Mouse (Mus musculus) ovary, postnatal 14 days (tissue): ENCODE results near the gene Magix.

Experiments
- DNase-seq: peaks from one replicate; pipeline ENCODE4 v3.0.0; 2022; ENCODE audit warnings: low spot score

Gene Magix

DNA sequence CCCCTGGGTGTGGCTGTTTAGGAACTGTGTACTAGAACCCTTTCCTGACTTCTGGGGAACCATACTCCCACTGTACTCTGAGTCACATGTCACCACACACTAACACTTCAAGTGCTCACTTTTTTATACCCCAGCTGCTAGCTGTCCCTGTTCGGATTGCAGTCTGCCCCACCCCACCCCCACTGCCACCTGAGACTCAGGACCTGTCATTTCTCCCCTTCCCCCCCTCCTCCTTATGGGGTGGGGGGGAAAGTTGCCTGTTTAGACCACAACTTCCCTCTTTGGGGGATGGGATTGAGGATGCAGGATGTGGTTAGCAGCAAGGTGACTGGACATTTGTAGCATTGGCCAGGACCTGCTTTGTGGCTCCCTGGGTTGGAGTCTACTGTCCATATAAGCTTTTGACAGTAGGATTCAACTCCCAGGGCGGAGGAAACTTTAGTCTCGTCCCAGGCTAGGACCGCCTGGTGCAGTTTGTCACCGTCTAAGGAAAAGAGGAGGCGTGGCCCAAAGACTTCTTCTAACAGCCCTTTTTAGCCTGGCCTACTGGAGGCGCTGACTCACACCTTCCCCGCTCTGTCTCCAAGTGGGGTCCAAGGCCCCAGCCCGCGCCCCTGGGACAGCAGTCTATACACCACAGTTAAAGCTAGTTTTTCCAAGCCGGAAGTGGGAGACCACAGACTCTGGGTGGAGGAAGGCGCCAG lies 7.3 kb downstream of the Magix start:
- DNase-seq = no peak

GRCm38 (mm10) chrX:7672739-7673138 lies 8.3 kb downstream of the Magix start:
- no peak for DNase-seq

DNA sequence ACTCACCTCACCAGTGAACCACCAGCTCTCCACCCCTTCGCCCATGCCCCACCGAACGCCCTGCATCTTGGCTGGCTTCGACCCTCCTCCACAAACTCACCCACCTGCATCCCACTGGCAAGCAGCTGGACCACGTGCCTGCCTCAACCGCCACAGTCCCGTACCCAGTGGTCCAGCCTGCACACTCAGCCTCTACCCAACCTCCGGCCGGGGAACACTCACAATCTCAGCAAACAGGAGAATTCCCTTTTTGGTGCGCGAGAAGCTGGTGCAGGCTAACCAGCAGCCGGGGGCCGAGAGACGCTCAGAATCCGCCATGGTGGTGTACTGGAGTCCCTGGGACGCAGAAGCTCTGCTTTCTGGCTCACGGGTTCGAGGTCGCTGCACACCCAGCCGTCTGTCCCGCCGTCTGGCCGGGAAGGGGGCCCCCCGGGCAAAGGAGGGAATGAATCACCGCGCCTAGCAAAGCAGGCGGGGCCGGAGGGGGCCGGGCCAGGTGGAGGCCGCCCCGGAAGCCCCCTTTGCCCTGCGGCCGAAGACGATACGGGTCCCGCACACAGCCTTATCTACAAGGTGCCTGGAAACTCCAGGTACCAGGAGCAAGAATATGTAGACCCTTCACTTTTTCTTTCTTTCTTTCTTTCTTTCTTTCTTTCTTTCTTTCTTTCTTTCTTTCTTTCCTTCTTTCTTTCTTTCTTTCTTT lies 10.0 kb downstream of the Magix start, which contains the start of gene Plp2:
Gene Plp2 (minus strand): TSS at position 470 of the 703 bp plus-strand sequence.
- no peak for DNase-seq

- peak; percentile 55 for DNase-seq
These were observed 10.6 kb downstream of the Magix start for GRCm38 (mm10) chrX:7670390-7670881.

- no peak for DNase-seq
These were observed 15.1 kb downstream of the Magix start for GRCm38 (mm10) chrX:7665739-7666502.

- no peak for DNase-seq
These were observed 16.3 kb downstream of the Magix start for GRCm38 (mm10) chrX:7664791-7665190.

- no peak for DNase-seq
These were observed 18.1 kb downstream of the Magix start for GRCm38 (mm10) chrX:7662936-7663335.

GRCm38 (mm10) chrX:7661086-7661485 lies 20.0 kb downstream of the Magix start:
- no peak for DNase-seq

DNA sequence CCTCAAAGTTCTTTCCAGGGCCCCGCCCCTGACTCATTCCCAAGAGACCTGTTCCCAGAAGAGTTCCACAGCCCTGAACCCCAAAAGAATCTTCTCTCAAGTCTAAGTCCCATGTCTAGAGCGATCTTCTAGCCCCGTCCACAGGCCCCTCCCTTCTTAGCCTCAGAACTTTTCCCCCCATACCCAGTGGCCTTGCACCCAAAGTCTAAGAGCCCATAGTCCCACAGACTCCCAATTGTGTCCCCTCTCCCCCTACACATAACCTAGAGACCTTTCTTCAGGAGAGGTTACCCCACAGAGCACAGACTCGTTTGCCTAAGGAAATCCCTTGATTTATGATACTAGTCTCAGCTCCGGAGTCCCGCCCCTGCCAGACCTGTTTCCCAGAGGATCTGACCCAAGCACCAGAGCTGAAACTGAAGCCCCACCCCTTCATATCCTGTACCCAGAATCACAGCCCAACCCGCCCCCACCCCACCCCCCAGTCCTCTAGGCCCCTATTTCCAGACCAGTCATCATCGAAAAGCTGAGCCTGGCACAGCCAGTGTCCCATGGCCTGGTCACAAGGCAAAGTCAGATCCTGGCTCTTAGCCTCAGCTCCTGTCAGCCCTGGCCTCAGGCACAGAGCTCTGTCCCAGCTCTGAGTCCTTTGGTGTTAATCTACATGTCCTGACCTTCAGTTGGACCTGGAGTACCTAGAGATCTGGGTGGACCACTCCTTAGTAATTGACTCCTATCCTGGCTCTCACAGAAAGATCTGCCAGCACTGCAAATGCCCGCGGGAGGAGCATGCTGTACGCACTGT lies 22.1 kb downstream of the Magix start:
- DNase-seq = no peak

DNA sequence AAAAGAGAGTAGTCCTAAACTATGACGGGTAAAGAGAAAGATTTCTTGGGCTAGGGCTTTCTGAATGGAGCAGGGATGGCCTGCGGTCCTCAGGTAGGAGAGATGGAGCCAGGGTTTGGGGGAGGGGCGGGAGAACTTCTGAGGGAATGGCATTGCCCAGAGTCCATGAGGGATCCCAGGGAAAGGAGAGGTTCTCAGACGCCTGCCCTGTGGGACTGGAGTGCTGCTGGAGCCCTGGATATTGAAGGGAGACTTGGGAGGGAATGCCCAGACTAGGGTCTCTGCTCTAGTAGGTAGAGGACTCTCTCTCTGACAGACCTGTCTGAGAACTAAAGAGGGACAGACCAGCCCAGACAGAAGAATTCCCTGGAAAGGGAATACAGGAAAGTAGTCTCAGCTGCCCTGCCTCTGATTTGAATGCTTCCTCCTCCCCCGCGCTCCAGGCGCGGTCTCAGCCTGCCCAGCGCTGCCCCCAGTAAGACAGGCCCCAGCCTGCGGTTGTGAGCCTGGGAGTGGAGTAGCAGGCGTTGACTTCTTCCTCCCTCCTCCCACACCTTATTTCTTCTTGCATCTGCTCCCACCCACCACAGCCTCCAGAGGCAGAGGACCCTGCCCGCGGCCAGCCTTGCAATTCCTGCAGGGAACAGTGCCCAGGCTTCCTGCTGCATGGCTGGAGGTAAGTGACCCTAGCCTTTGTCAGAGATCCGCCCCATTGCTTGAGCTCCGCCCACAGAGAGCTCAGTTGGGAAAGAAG lies 22.8 kb downstream of the Magix start:
- DNase-seq = no peak

DNA sequence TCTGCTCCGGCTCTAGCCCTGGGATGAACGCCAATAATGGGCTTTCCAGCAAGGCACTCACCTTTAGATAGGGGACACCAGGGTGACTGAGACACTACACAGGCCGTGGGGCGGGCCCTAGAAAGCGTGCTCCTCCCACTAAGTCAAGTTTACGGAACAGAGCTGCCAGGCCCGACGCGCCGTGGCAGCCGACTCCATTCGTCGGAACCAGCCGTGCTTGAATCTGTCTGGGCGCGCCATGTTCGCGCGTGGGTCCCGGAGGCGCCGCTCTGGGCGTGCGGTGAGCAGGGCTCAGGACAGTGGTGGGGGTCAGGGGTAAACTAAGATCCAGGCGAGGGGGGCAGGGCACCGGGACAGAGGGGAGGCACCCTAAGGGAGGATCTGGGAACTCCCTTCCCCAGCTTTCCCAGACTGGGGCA lies 23.8 kb downstream of the Magix start, which contains the start of gene Prickle3:
Gene Prickle3 (plus strand): TSS at position 40 of the 419 bp plus-strand sequence.
- no peak for DNase-seq

DNA sequence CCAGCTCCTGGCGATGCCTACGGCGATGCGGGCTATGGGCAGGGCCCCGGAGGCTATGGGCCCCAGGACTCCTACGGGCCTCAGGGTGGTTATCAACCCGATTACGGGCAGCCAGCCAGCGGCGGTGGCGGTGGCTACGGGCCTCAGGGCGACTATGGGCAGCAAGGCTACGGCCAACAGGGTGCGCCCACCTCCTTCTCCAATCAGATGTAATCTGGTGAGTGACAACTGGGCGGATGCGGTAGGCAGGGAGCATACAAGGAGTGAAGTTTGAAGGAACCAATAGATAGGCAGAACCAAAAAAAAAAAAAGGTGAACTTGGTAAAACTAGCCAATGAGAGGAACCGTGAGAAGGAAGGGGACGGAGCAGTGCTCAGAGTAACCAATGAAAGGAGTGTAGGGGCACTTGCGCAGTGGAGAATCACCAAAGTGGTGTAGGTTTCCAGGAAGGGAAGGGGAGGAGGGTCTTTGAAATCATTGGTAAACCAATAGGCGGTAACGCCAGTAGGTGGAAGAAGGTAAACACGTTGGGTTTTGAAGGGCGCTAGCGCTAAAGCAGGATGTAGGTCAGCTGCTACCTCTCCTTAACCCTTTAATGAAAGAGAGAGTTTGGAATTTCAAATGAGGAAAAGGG lies 32.3 kb downstream of the Magix start:
- DNase-seq = peak; percentile 49

DNA sequence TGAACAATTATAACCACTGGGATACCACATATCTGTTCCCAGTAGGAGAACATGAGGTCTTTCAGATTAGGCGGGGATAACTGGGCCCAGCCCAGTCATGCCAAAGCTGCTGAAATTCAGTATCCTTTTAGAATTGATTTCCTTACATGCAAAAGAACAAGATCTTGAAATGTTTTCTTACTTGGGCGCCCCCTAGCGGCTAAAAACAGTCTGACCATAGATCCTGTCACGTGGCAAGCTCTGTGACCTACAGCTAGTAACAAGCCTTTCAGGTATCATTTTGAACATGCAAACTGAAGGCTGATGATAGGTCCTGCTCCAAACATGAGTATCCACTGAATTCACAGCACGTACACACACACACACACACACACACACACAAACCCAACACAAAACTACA lies 35.7 kb downstream of the Magix start:
- DNase-seq = peak; percentile 74

DNA sequence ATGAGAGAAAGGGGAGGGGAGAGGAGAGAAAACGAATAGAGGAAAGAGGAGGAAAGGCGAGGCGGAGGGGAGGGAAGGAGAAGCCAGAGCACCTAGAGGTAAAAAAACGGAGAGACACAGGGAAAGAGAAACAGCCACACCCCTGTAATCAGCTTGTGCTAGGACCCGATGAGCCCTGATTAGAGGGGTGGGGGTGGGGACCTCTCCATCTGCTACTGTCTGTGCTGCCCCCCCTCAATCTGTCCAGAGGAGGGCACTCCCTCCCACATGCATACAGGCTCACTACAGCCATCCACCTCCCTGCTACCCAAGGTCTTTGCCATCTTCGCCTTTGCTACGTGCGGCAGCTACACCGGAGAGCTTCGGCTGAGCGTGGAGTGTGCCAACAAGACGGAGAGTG lies 40.3 kb downstream of the Magix start:
- no peak for DNase-seq

- no peak for DNase-seq
These were observed 41.3 kb downstream of the Magix start for GRCm38 (mm10) chrX:7639536-7640325.

DNA sequence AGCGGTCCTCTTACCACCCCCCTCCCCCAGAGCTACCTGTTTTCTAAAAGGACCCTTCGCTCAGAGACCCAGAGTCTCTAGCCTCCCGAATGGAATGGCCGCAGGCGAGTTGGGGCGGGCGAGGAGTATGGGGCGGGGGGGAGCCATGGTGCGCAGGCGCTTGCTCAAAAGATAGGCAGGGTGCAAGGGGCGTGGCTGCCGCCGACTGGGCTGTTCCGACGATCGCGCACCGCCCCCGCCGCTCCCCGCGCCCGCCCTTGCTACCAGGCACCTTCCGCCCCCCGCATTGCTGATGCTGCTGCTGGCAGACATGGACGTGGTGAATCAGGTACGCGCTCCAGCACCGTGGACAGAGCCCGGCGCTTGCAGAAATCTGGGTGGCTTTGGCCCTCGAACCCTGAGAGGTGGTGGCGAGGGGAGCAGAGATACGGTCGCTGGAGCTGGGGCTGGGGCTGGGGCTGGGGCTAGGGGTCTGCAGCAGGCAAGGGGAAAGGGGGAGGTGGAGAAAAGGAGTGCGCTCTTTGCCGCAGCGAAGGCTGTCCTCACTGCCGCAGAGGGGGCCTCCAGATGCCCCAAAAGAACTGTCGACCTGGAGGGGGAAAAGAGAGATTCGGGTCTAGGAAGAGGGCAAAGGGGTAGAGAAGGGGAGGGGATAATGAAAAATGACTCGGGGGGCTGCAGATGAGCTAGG lies 42.5 kb downstream of the Magix start, which contains the start of gene Syp:
Gene Syp (plus strand): TSS at position 71 of the 691 bp plus-strand sequence.
- DNase-seq = peak; percentile 64

DNA sequence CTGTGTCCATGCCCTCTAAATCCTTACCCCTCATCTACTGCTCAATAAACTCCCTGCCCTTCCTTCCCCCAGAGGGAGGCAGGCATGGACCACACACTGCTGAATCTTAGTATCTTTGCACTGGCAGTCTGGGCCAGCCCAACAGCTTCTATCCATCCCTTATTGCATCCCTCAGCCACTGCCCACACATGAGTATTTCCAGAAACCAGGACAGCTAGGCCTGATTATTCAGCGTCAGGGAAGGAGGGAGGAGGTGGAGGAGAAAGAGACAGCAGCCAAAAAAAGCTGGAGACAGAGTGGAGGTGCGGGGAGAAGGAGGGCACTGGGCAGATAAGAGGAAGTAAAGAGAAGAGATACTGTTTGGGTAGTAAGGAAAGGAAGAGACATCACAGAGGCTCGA lies 46.0 kb downstream of the Magix start:
- DNase-seq = no peak

GRCm38 (mm10) chrX:7632560-7632959 lies 48.5 kb downstream of the Magix start:
- no peak for DNase-seq
